Mouse (Mus musculus) embryonic fibroblast, embryonic 13.5 days (primary cell): ENCODE data around the gene Ppfia1.

Experiments
- CTCF ChIP-seq: IDR thresholded peaks from 2 replicates; pipeline ENCODE4 v1.5.1; 2011; ENCODE audit warnings: mild to moderate bottlenecking, control low read depth, low read length, moderate library complexity, borderline replicate concordance; ENCODE audit not compliant: insufficient read depth
- POLR2A ChIP-seq: IDR thresholded peaks from 2 replicates; pipeline ENCODE4 v1.6.1; 2011; ENCODE audit warnings: low read depth, mild to moderate bottlenecking, control low read depth, low read length, moderate library complexity

- TF ChIP-seq POLR2A: no peak
- TF ChIP-seq CTCF: no peak
Observed at GRCm38 (mm10) chr7:144503959-144504358, 49.6 kb downstream of the Ppfia1 start.
